14 mouse cellular contexts compared by ENCODE assay signal in genomic region chr6:117284376-117285106, GRCm38 (mm10).
"Had no signal": no experiment of that assay in that cellular context is flagged by ENCODE, and none has a peak within 500 bp of the region (broad histone marks: within the 10 kb centered on the region; RNA-seq: fewer than 3 reads in every experiment).

No protein-coding gene starts in this region.

- H3K9ac ChIP-seq: lung, embryonic 14.5 days; midbrain, embryonic 13.5 days; midbrain, embryonic 15.5 days; neural tube, embryonic 12.5 days had no signal

- H3K4me1 ChIP-seq: megakaryocyte, embryonic 14.5 days; neural tube, embryonic 12.5 days had no signal

- H3K4me2 ChIP-seq: lung, embryonic 14.5 days; midbrain, embryonic 11.5 days; midbrain, embryonic 13.5 days; midbrain, embryonic 15.5 days; neural tube, embryonic 12.5 days had no signal

- H3K27ac ChIP-seq: macrophage; midbrain, embryonic 13.5 days; midbrain, embryonic 15.5 days; neural tube, embryonic 12.5 days had no signal

- H3K27me3 ChIP-seq: megakaryocyte, embryonic 14.5 days; midbrain, embryonic 13.5 days; midbrain, embryonic 15.5 days; neural tube, embryonic 12.5 days had no signal

- H3K9me3 ChIP-seq: midbrain, embryonic 13.5 days; midbrain, embryonic 15.5 days; neural tube, embryonic 12.5 days had no signal

- H3K36me3 ChIP-seq: midbrain, embryonic 13.5 days; midbrain, embryonic 15.5 days; neural tube, embryonic 12.5 days had no signal

- DNase-seq: lung, adult 18-20 months; lung, embryonic 14.5 days; lung, postnatal 14 days; lung, postnatal 36 days; right cerebral cortex, postnatal 14 days; thymus, adult 18-20 months; thymus, postnatal 14 days; thymus, postnatal 4 days had no signal

- H3K4me3 ChIP-seq: megakaryocyte, embryonic 14.5 days; midbrain, embryonic 13.5 days; midbrain, embryonic 15.5 days; neural tube, embryonic 12.5 days had no signal

- ATAC-seq: midbrain, embryonic 13.5 days; midbrain, embryonic 15.5 days had no signal
